ENCODE assay signal across 19 mouse cellular contexts in the genomic region with DNA sequence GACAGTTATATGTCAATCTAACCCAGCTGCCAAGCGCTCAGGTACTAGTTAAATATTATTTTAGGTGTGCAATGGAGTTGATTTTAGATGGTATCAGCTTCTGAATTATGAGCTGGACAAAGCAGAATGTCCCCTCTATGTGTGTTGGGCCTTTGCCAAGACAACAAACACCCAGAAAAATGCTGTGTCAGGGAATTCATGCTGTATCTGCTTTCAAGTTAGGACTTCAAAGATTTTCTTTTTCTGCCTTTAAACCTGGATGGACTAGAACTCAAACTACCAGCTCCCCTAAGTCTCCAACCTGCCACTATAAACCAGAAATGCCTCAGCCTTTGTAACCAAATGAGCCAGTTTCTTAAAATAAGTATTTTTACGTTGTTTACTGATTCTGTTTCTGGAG.
DNase-seq lines count a peak whose midpoint lies in the region; ATAC-seq and TF ChIP-seq lines count a peak whose summit lies in the region.
"Had no signal": no experiment of that assay in that cellular context is flagged by ENCODE, and none has a peak within 500 bp of the region (broad histone marks: within the 10 kb centered on the region; RNA-seq: fewer than 3 reads in every experiment).

No protein-coding gene starts in this region.

- no peak overlapping the region for H3K9ac ChIP-seq in liver, adult 2 months (ENCODE audit: low read depth, low read length)
- H3K9ac ChIP-seq in liver, embryonic 12.5 days = no peak overlapping the region
- H3K9ac ChIP-seq in CH12.LX (ENCODE audit: insufficient read depth, low read depth) = no peak overlapping the region
- H3K9ac ChIP-seq in ES-E14 (ENCODE audit: insufficient read depth, low read depth, low read length, poor library complexity, severe bottlenecking) = no peak overlapping the region
- H3K9ac ChIP-seq: embryonic facial prominence, embryonic 15.5 days; forebrain, embryonic 15.5 days; hindbrain, embryonic 15.5 days had no signal

- dilution Hi-C loops in CH12.LX (cut with MboI; ENCODE audit: extremely low pct_ligation_motif_present, extremely low pct_unique_long_range_greater_than_20kb, low sequenced_read_pairs) = no loop called here

- no peak for TF ChIP-seq RAD21 in CH12.LX (IDR thresholded peaks at IDR 0.05; ENCODE audit: low read depth, low read length)

- H3K4me2 ChIP-seq in liver, embryonic 12.5 days = no peak overlapping the region
- no peak overlapping the region for H3K4me2 ChIP-seq in CH12.LX (ENCODE audit: insufficient read depth, low read depth, poor library complexity, severe bottlenecking)
- H3K4me2 ChIP-seq: embryonic facial prominence, embryonic 15.5 days; forebrain, embryonic 15.5 days; heart, embryonic 11.5 days; hindbrain, embryonic 15.5 days had no signal

- TF ChIP-seq POLR2A in kidney, adult 2 months (IDR thresholded peaks at IDR 0.05; ENCODE audit: low read depth, low read length) = no peak
- TF ChIP-seq POLR2A in liver, adult 2 months (IDR thresholded peaks at IDR 0.05; ENCODE audit: extremely low read depth, insufficient read depth, low read length) = no peak
- no peak for TF ChIP-seq POLR2A in CH12.LX (IDR thresholded peaks at IDR 0.05; ENCODE audit: low read depth, low read length)

- in situ Hi-C loops in CH12.LX (cut with MboI; ENCODE audit: low pct_ligation_motif_present, low pct_unique_long_range_greater_than_20kb, low sequenced_read_pairs) (no loop called here), ES-E14 (cut with MboI; ENCODE audit: low sequenced_read_pairs in 2 of 2, unreplicated experiment in 2 of 2) (no loop called here)

- ATAC-seq in liver, embryonic 12.5 days = no peak
- ATAC-seq: forebrain, embryonic 15.5 days had no signal

- H3K36me3 ChIP-seq in kidney, adult 2 months (ENCODE audit: control insufficient read depth, insufficient read depth, low read length) = no peaks in the 10 kb centered on the region
- H3K36me3 ChIP-seq in liver, adult 2 months (ENCODE audit: control insufficient read depth, insufficient read depth, low read length) = peaks cover 1% of the 10 kb centered on the region; the same call in 1 of the 2 replicates
- H3K36me3 ChIP-seq in liver, embryonic 12.5 days = peaks cover 39% of the 10 kb centered on the region
- peaks cover 8 to 54% of the 10 kb centered on the region in 2 experiments for H3K36me3 ChIP-seq in CH12.LX (replicated peaks in 1 of 2; ENCODE audit: control insufficient read depth in 1 of 2, insufficient read depth in 1 of 2, low read length in 1 of 2)
- H3K36me3 ChIP-seq in ES-E14 (ENCODE audit: control insufficient read depth, insufficient read depth, low read length, poor library complexity, severe bottlenecking) = peaks cover 9% of the 10 kb centered on the region
- H3K36me3 ChIP-seq: embryonic facial prominence, embryonic 15.5 days; forebrain, embryonic 15.5 days had no signal

- H3K27me3 ChIP-seq in kidney, adult 2 months (replicated peaks; ENCODE audit: control insufficient read depth, insufficient read depth, low read length) = no peaks in the 10 kb centered on the region
- H3K27me3 ChIP-seq in liver, adult 2 months (ENCODE audit: control insufficient read depth, insufficient read depth, low read length) = no peaks in the 10 kb centered on the region
- H3K27me3 ChIP-seq in liver, embryonic 12.5 days (replicated peaks) = no peaks in the 10 kb centered on the region
- H3K27me3 ChIP-seq in CH12.LX (replicated peaks) = no peaks in the 10 kb centered on the region
- H3K27me3 ChIP-seq: embryonic facial prominence, embryonic 15.5 days; forebrain, embryonic 15.5 days; hindbrain, embryonic 15.5 days had no signal

- no peak overlapping the region for H3K4me3 ChIP-seq in kidney, adult 2 months (ENCODE audit: insufficient read depth, low read depth, low read length)
- H3K4me3 ChIP-seq in liver, adult 2 months (ENCODE audit: insufficient read depth, low read depth, low read length) = no peak overlapping the region
- no peak overlapping the region for H3K4me3 ChIP-seq in liver, embryonic 12.5 days
- H3K4me3 ChIP-seq in CH12.LX (replicated peaks in 1 of 3; ENCODE audit: low read depth in 2 of 3, low read length in 2 of 3, poor library complexity in 1 of 3) (no peak overlapping the region), ES-E14 (ENCODE audit: insufficient read depth in 1 of 2, low read depth in 1 of 2, low read length in 2 of 2, poor library complexity in 1 of 2, severe bottlenecking in 1 of 2) (no peak overlapping the region)
- H3K4me3 ChIP-seq: embryonic facial prominence, embryonic 15.5 days; erythroblast, embryonic 14.5 days; forebrain, embryonic 10.5 days; forebrain, embryonic 15.5 days; hindbrain, embryonic 15.5 days had no signal

- peak; percentile 21 for DNase-seq in kidney, adult 2 months
- DNase-seq in kidney, postnatal 4 days = no peak
- peak; percentile 45 for DNase-seq in liver, adult 2 months (ENCODE audit: extremely low read depth, low read depth, low spot score)
- DNase-seq in CH12.LX (ENCODE audit: extremely low read depth) = no peak
- DNase-seq in ES-E14 (ENCODE audit: low read depth, low spot score) = no peak
- no peak for DNase-seq in cerebellum, adult 11-12 months
- DNase-seq: adrenal gland, postnatal 10 days; cerebellum, adult 18-20 months; cerebellum, adult 9-11 months; cerebellum, postnatal 36 days; gastrocnemius, postnatal 36 days; heart, postnatal 36 days had no signal

- H3K27ac ChIP-seq in kidney, adult 2 months (ENCODE audit: insufficient read depth, low read depth, low read length) = no peak overlapping the region
- no peak overlapping the region for H3K27ac ChIP-seq in liver, adult 2 months (replicated peaks; ENCODE audit: insufficient read depth, low read depth, low read length)
- H3K27ac ChIP-seq in liver, embryonic 12.5 days = no peak overlapping the region
- H3K27ac ChIP-seq in CH12.LX (ENCODE audit: insufficient read depth, low read depth) (no peak overlapping the region), ES-E14 (ENCODE audit: insufficient read depth, low read depth, low read length, poor library complexity, severe bottlenecking) (no peak overlapping the region)
- H3K27ac ChIP-seq: embryonic facial prominence, embryonic 15.5 days; forebrain, embryonic 10.5 days; forebrain, embryonic 15.5 days; hindbrain, embryonic 15.5 days had no signal

- WGBS in kidney, adult 2 months = 69% methylated on average over 2 of the region's 2 CpGs
- WGBS in liver, adult 2 months = 54% methylated on average over 2 of the region's 2 CpGs
- WGBS in liver, embryonic 12.5 days (ENCODE audit: insufficient replicate concordance) = 90% methylated on average over 2 of the region's 2 CpGs

- TF ChIP-seq CTCF in kidney, adult 2 months (conservative IDR thresholded peaks at IDR 0.05; ENCODE audit: insufficient read depth, insufficient read length, low read depth, low read length) = no peak
- no peak for TF ChIP-seq CTCF in liver, adult 2 months (IDR thresholded peaks at IDR 0.05; ENCODE audit: low read depth, low read length)
- no peak for TF ChIP-seq CTCF in CH12.LX (conservative IDR thresholded peaks at IDR 0.05 in 1 of 2, IDR thresholded peaks at IDR 0.05 in 1 of 2; ENCODE audit: low read depth in 2 of 2, low read length in 2 of 2)

- no peaks in the 10 kb centered on the region for H3K4me1 ChIP-seq in kidney, adult 2 months (ENCODE audit: control insufficient read depth, insufficient read depth, low read length)
- H3K4me1 ChIP-seq in liver, adult 2 months (ENCODE audit: control insufficient read depth, insufficient read depth, low read length) = peaks cover 2% of the 10 kb centered on the region; the same call in 1 of the 2 replicates
- no peaks in the 10 kb centered on the region for H3K4me1 ChIP-seq in liver, embryonic 12.5 days
- H3K4me1 ChIP-seq in CH12.LX (ENCODE audit: control insufficient read depth in 1 of 2, insufficient read depth in 2 of 2) = no peaks in the 10 kb centered on the region
- H3K4me1 ChIP-seq in ES-E14 (ENCODE audit: control insufficient read depth in 2 of 2, insufficient read depth in 2 of 2, low read length in 2 of 2, poor library complexity in 1 of 2) = no peaks in the 10 kb centered on the region
- H3K4me1 ChIP-seq: embryonic facial prominence, embryonic 15.5 days; forebrain, embryonic 10.5 days; forebrain, embryonic 15.5 days; hindbrain, embryonic 15.5 days had no signal

- no peaks in the 10 kb centered on the region for H3K9me3 ChIP-seq in liver, embryonic 12.5 days (replicated peaks)
- peaks cover 2% of the 10 kb centered on the region for H3K9me3 ChIP-seq in CH12.LX (replicated peaks; ENCODE audit: low read length)
- no peaks in the 10 kb centered on the region for H3K9me3 ChIP-seq in ES-E14 (ENCODE audit: control insufficient read depth, insufficient read depth, low read depth, low read length)
- H3K9me3 ChIP-seq: embryonic facial prominence, embryonic 15.5 days; forebrain, embryonic 10.5 days; forebrain, embryonic 15.5 days; hindbrain, embryonic 15.5 days had no signal

- H3K79me2 ChIP-seq in liver, adult 2 months (ENCODE audit: control insufficient read depth, insufficient read depth, low read length) = no peaks in the 10 kb centered on the region
- no peaks in the 10 kb centered on the region for H3K79me2 ChIP-seq in CH12.LX (replicated peaks; ENCODE audit: control insufficient read depth, extremely low read depth, insufficient read depth, poor library complexity, severe bottlenecking)

- no peak for TF ChIP-seq EP300 in CH12.LX (IDR thresholded peaks at IDR 0.05; ENCODE audit: low read length)

TF ChIP-seq in CH12.LX, 34 proteins besides CTCF, POLR2A, EP300 and RAD21:
- no peak for TF ChIP-seq SIN3A (IDR thresholded peaks at IDR 0.05; ENCODE audit: low read length)
- TF ChIP-seq USF1 (IDR thresholded peaks at IDR 0.05; ENCODE audit: low read depth, low read length) = no peak
- no peak for TF ChIP-seq SMC3 (IDR thresholded peaks at IDR 0.05; ENCODE audit: low read depth, low read length)
- TF ChIP-seq MEF2A (IDR thresholded peaks at IDR 0.05; ENCODE audit: borderline replicate concordance, low read depth, low read length) = no peak
- 0 out of 2 replicates have a peak, but pooled peaks have one; percentile 56 for TF ChIP-seq MAFK (IDR thresholded peaks at IDR 0.05; ENCODE audit: insufficient replicate concordance, low read length)
- TF ChIP-seq CHD2 (IDR thresholded peaks at IDR 0.05; ENCODE audit: low read length) = no peak
- TF ChIP-seq POLR2AphosphoS2 (IDR thresholded peaks at IDR 0.05; ENCODE audit: low read depth, low read length) = no peak

TF ChIP-seq in ES-E14, 5 proteins besides CTCF, POLR2A, EP300 and RAD21:
- TF ChIP-seq HCFC1 (IDR thresholded peaks at IDR 0.05; ENCODE audit: borderline replicate concordance, insufficient read depth, low read length) = no peak
- TF ChIP-seq MAFK (IDR thresholded peaks at IDR 0.05; ENCODE audit: insufficient read depth, low read depth, low read length) = peak; percentile 59; the same call in 1 of the 2 replicates

Comparison
In these comparisons a context has a peak if more than half of its experiments do, and no peak if none do; other contexts are left out.
1. DNase-seq: peak in kidney, adult 2 months (single experiment) and liver, adult 2 months (single experiment); none in kidney, postnatal 4 days (0 of 2), CH12.LX (single experiment), ES-E14 (single experiment) and cerebellum, adult 11-12 months (single experiment).